Mouse (Mus musculus) E14TG2a.4 (cell line): ENCODE data around the gene Dis3l2.

Experiments used
- H3K27me3 ChIP-seq: 2 replicates; pipeline ENCODE4 v1.6.1; 2014; ENCODE audit warnings: low read length, control low read depth; ENCODE audit not compliant: insufficient read depth
- H3K36me3 ChIP-seq: 2 replicates; pipeline ENCODE4 v1.6.1; 2014; ENCODE audit warnings: low read length, control low read depth; ENCODE audit not compliant: insufficient read depth
- H3K4me1 ChIP-seq: replicated peaks from 2 replicates; pipeline ENCODE4 v1.6.1; 2014; ENCODE audit warnings: low read depth, low read length, control low read depth
- H3K4me3 ChIP-seq: replicated peaks from 2 replicates; pipeline ENCODE4 v1.5.1; 2014; ENCODE audit warnings: mild to moderate bottlenecking, low read length
- H3K9me3 ChIP-seq: 2 replicates; pipeline ENCODE4 v1.6.1; 2014; ENCODE audit warnings: low read length, control low read depth
- CTCF ChIP-seq: conservative IDR thresholded peaks from 2 replicates; pipeline ENCODE4 v1.5.1; 2014; ENCODE audit warnings: low read length
- NANOG ChIP-seq: IDR thresholded peaks from 2 replicates; pipeline ENCODE4 v1.6.1; 2014; ENCODE audit warnings: borderline replicate concordance, low read length, mixed read lengths
- POU5F1 ChIP-seq: IDR thresholded peaks from 2 replicates; pipeline ENCODE4 v1.6.1; 2014; ENCODE audit warnings: low read length, borderline replicate concordance

Dis3l2 gene

DNA sequence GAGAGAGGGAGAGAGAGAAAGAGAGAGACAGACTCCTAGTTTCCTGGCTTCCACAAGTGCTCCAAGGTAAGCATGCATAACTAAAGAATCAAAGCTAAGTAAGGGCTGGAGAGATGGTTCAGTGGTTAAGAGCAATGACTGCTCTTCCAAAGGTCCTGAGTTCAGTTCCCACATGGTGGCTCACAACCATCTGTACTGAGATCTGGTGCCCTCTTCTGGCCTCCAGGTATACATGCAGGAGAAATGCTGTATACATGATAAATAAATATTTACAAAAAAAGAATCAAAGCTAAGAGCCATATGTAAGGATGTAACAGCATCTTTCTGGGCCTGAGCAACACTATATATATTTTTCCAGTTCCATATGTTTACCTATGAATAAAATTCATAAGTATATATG is 357.3 kb downstream of the Dis3l2 start:
- no peaks in the 10 kb centered on the region for H3K36me3 ChIP-seq
- no peaks in the 10 kb centered on the region for H3K9me3 ChIP-seq
- TF ChIP-seq POU5F1: no peak
- TF ChIP-seq CTCF: peak; percentile 33
- no peaks in the 10 kb centered on the region for H3K27me3 ChIP-seq
- peaks cover 10% of the 10 kb centered on the region; the same call in 1 of the 2 replicates for H3K4me1 ChIP-seq
- H3K4me3 ChIP-seq: no peak overlapping the region

DNA sequence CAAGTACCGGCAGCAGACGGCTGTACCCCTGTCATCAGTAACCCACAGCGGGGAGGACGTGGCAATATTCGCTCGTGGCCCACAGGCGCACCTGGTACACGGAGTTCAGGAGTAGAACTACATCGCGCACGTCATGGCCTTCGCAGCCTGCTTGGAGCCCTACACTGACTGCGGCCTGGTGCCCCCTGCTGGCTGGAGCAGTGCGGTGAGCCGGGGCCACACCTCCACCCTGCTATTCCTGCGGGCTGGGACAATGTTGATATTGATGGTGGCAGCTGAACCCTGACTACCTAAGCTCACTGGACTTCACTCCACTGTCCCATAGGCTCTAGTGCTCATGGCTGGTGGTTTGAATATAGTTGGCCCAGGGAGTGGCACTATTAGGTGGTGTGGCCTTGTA is 367.1 kb downstream of the Dis3l2 start:
- Histone ChIP-seq H3K27me3 (peaks cover 17% of the 10 kb centered on the region), H3K36me3 (no peaks in the 10 kb centered on the region), H3K4me1 (peaks cover 32% of the 10 kb centered on the region), H3K9me3 (no peaks in the 10 kb centered on the region), H3K4me3 (peak overlapping the region; percentile 23; the same call in 1 of the 2 replicates)
- TF ChIP-seq NANOG: no peak
- TF ChIP-seq CTCF: peak; percentile 60
- TF ChIP-seq POU5F1: no peak

DNA sequence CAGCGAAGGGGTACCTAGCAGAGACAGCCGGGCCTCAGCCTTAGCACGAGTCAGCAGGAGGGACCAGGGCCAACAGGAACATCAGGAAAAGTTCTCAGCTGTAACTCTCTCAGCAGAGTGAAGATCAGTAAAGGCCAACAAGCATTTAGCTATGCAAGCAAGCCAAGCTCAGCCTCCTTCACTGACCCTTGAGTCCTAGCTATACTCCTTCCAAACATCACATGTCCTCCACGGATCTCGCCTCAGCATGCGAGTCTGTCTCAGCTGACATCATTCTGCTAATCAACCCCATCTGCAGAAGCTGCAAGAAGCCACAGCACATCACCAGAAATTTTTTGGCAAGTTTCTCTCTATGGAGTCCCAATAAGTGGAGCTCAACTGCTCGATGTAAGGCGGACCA is 370.2 kb downstream of the Dis3l2 start:
- Histone ChIP-seq H3K27me3 (peaks cover 17% of the 10 kb centered on the region), H3K4me3 (no peak overlapping the region), H3K36me3 (no peaks in the 10 kb centered on the region), H3K9me3 (no peaks in the 10 kb centered on the region), H3K4me1 (peaks cover 12% of the 10 kb centered on the region; the same call in 1 of the 2 replicates)
- TF ChIP-seq POU5F1: no peak
- TF ChIP-seq NANOG: no peak
- TF ChIP-seq CTCF: no peak

DNA sequence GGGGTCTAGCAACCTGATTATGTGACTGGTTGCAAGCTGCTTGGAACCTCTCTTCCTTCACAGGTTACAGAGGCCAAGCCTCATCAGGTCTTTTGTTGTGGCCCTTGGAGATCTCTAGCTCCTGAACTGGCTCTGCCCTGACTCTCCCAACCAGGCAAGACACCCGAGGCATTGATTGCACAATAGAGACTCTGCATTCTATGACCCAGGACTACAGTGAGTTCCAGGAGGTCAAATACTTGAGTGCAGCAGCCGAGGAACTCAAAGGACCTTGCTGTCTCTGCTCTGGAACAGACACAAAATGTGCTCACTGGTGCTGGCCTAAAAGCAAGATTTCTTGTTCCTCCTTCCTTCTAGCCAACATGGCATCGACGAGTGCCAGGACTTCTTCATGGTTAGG is 382.6 kb downstream of the Dis3l2 start:
- peaks cover 13% of the 10 kb centered on the region for H3K27me3 ChIP-seq
- no peaks in the 10 kb centered on the region for H3K9me3 ChIP-seq
- no peak for TF ChIP-seq CTCF
- TF ChIP-seq NANOG: no peak
- TF ChIP-seq POU5F1: no peak
- H3K4me3 ChIP-seq: no peak overlapping the region
- H3K36me3 ChIP-seq: no peaks in the 10 kb centered on the region
- peaks cover 20% of the 10 kb centered on the region for H3K4me1 ChIP-seq

DNA sequence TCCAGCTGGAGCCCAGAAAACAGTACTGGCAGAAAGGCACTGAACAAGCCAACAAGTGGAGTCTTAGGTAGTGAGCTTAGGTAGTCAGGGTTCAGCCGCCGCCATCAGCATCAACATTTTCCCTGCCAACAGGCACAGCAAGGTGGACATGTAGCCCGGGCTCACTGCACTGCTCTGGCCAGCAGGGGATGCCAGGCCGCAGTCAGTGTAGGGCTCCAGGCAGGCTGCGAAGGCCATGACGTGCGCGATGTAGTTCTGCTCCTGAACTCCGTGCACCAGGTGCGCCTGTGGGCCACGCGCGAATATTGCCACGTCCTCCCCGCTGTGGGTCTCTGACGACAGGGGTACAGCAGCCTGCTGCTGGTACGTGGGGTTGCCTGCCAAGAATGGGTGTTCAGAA is 383.4 kb downstream of the Dis3l2 start:
- H3K36me3 ChIP-seq: no peaks in the 10 kb centered on the region
- peaks cover 20% of the 10 kb centered on the region for H3K4me1 ChIP-seq
- H3K4me3 ChIP-seq: peak overlapping the region; percentile 37
- H3K27me3 ChIP-seq: peaks cover 13% of the 10 kb centered on the region
- TF ChIP-seq POU5F1: no peak
- TF ChIP-seq CTCF: peak; percentile 31
- no peaks in the 10 kb centered on the region for H3K9me3 ChIP-seq

DNA sequence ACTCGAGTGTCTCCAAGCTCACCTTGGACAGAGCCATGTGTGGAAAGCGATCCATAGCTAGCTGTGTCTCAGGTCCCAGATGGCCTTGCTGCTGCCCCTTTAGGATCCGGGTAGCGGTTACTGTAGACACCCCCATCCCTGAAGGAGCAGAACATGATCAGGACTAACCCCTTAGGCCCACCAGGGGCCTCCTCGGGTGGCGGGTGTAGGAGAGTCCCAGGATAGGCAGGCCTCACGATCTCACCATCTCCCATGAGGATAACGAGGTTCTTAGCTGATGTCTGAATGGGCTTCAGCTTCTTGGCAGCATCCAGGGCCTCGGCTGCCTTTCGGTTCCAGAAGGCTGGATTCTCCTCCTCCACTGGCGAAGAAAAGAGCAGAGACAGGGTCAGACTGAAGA is 385.6 kb downstream of the Dis3l2 start:
- Histone ChIP-seq H3K27me3 (peaks cover 13% of the 10 kb centered on the region), H3K36me3 (no peaks in the 10 kb centered on the region), H3K4me1 (peaks cover 20% of the 10 kb centered on the region), H3K4me3 (no peak overlapping the region), H3K9me3 (no peaks in the 10 kb centered on the region)
- TF ChIP-seq NANOG (no peak), CTCF (no peak), POU5F1 (no peak)

DNA sequence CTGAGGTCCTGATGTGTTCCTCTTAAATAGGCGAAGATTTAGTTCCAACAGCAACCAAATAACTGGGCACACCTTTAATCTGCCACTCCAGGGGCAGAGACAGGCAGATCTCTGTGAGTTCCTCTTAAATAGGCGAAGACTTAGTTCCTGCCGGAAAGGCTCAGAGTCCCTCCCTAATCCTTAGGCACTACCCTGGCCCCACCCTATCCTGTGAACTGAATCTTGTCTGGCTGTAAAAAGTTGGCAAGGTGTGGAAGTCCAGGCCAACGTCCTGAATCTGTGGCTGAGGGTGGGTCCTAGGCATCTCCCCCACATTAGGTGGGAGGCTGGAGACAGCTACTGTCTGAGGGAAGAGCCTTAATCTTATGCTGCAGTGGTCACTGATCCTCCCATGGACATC is 386.2 kb downstream of the Dis3l2 start, which contains the start of gene Alppl2:
TSS of gene Alppl2 (minus strand) at position 101 of the 400 bp plus-strand sequence.
- Histone ChIP-seq H3K9me3 (no peaks in the 10 kb centered on the region), H3K36me3 (no peaks in the 10 kb centered on the region), H3K27me3 (peaks cover 13% of the 10 kb centered on the region), H3K4me3 (no peak within 1 kb of the TSS), H3K4me1 (peaks cover 20% of the 10 kb centered on the region)
- TF ChIP-seq NANOG (no peak), CTCF (no peak), POU5F1 (no peak)

DNA sequence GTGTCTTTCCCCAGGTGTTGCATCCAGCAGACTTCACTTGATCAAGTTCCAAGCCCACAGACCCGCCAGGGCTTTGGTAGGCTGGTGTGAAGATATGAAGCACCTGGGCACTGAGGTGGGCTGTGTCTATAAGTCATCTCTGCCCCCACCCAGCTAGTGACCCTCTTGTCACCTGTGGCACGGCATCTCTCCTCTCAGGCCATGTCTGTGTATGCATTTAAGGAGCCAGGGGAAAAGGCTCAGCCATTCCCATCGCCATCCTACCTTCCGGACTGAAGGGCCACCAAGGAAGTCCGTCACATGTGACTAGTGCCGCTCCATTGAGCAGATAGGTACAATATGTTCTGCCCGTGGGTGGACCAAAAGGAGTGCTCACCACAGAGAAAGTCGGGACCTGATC is 392.0 kb downstream of the Dis3l2 start:
- H3K27me3 ChIP-seq: peaks cover 43% of the 10 kb centered on the region
- H3K36me3 ChIP-seq: no peaks in the 10 kb centered on the region
- no peak for TF ChIP-seq POU5F1
- no peak for TF ChIP-seq CTCF
- TF ChIP-seq NANOG: no peak
- no peak overlapping the region for H3K4me3 ChIP-seq
- H3K9me3 ChIP-seq: no peaks in the 10 kb centered on the region
- 0 out of 2 replicates have a peak, but pooled peaks cover 4% of the 10 kb centered on the region for H3K4me1 ChIP-seq

DNA sequence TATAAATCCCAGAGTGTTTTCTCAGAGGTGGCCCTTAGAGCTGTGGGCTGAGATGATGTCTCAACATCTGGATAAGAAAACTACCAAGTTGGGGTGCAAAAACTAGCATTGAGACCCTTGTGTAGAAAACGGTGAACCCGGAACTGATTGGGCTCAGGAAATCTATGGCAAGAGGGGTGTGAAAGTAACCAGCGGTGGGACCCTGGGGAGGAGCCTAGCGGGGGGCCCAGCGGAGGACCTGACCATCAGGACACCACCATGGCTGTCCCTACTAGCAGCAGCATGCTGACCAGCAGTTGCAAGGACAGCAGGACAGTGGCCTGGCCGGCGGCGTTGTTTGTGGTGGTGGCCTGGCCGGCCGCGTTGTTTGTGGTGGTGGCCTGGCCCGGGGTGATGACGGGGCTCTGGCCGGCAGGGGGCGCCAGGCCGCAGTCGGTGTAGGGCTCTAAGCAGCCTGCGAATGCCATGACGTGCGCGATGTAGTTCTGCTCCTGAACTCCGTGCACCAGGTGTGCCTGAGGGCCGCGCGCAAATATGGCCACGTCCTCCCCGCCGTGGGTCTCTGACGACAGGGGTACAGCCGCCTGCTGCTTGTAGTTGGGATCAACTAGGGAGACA is 394.9 kb downstream of the Dis3l2 start:
- Histone ChIP-seq H3K4me1 (0 out of 2 replicates have a peak, but pooled peaks cover 4% of the 10 kb centered on the region), H3K9me3 (no peaks in the 10 kb centered on the region), H3K4me3 (peak overlapping the region; percentile 58), H3K27me3 (peaks cover 43% of the 10 kb centered on the region), H3K36me3 (no peaks in the 10 kb centered on the region)
- TF ChIP-seq NANOG: no peak
- TF ChIP-seq POU5F1: no peak
- TF ChIP-seq CTCF: no peak
